Mouse (Mus musculus) hindbrain, embryonic 15.5 days (tissue): ENCODE measurements at regions not wholly inside any gene's neighbourhood (a gene's known extent, or its start where the extent isn't known, plus 50 kb on each side); places are given as distances from the start of the nearest gene placed in this dataset.

Source experiments
- ATAC-seq: fragments of 200-750 bp; cut with Nextera tagmentation; 2 replicates; pipeline ENCODE4 v1.8.0; 2017; ENCODE audit warnings: low read depth, moderate number of reproducible peaks, moderate TSS enrichment; ENCODE audit not compliant: low FRiP score
- H3K27ac ChIP-seq: fragments of 300-500 bp; sonication (generic); replicated peaks from 2 replicates; pipeline ENCODE4 v1.5.1; 2015; ENCODE audit warnings: mild to moderate bottlenecking, inconsistent platforms
- H3K27me3 ChIP-seq: fragments of 300-500 bp; sonication (generic); 2 replicates; pipeline ENCODE4 v1.6.1; 2015; ENCODE audit warnings: control low read depth, inconsistent platforms
- H3K36me3 ChIP-seq: fragments of 300-500 bp; sonication (generic); 2 replicates; pipeline ENCODE4 v1.6.1; 2015; ENCODE audit warnings: control low read depth, inconsistent platforms
- H3K4me1 ChIP-seq: fragments of 300-500 bp; sonication (generic); replicated peaks from 2 replicates; pipeline ENCODE4 v1.6.1; 2015; ENCODE audit warnings: control low read depth, inconsistent platforms
- H3K4me2 ChIP-seq: fragments of 300-500 bp; sonication (generic); 2 replicates; pipeline ENCODE4 v1.6.1; 2015; ENCODE audit warnings: moderate library complexity, mild to moderate bottlenecking, inconsistent platforms
- H3K4me3 ChIP-seq: fragments of 300-500 bp; sonication (generic); 2 replicates; pipeline ENCODE4 v1.5.1; 2015; ENCODE audit warnings: mild to moderate bottlenecking, inconsistent platforms
- H3K9ac ChIP-seq: fragments of 300-500 bp; sonication (generic); 2 replicates; pipeline ENCODE4 v1.6.1; 2015; ENCODE audit warnings: inconsistent platforms
- H3K9me3 ChIP-seq: fragments of 300-500 bp; sonication (generic); 2 replicates; pipeline ENCODE4 v1.6.1; 2016; ENCODE audit warnings: control low read depth, inconsistent platforms
- WGBS: fragments of 180-500 bp; shearing (Covaris S2); methylation state at CpG from one replicate; pipeline ENCODE4 v1.1.7; 2015; 5-methylcytosine and 5-hydroxymethylcytosine counted together

- 58% methylated on average over 4 of the region's 4 CpGs for WGBS
- Histone ChIP-seq H3K4me2 (no peak overlapping the region), H3K36me3 (no peaks in the 10 kb centered on the region), H3K27ac (no peak overlapping the region), H3K4me1 (no peaks in the 10 kb centered on the region), H3K9me3 (no peaks in the 10 kb centered on the region), H3K4me3 (no peak overlapping the region), H3K27me3 (no peaks in the 10 kb centered on the region), H3K9ac (no peak overlapping the region)
- ATAC-seq: no peak
Measured at GRCm38 (mm10) chr14:84928161-84928560, 484.8 kb downstream of the Pcdh17 start.

DNA sequence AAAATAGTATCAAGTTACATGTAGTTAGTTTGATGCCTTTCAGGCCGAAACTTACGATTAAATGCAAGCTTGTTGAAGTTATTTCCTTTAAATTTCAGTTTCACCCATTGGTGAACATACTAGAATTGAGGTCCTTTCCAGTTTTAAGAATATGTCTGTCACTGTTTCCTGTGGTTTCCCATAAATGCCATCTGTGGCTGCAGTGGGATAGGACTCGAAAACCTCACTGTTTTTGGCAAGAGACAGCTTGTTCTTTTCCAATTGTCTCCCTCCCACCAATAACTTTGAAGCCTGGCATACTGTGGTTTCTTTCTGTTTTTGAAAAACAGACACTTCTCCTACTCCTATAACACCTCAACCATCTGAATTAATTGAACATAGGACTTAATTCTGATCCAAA lies 490.7 kb downstream of the Pcdh17 start:
- 81% methylated on average over 3 of the region's 3 CpGs for WGBS
- no peak overlapping the region for H3K27ac ChIP-seq
- no peak overlapping the region for H3K9ac ChIP-seq
- no peak overlapping the region for H3K4me2 ChIP-seq
- H3K9me3 ChIP-seq: no peaks in the 10 kb centered on the region
- no peaks in the 10 kb centered on the region for H3K27me3 ChIP-seq
- ATAC-seq: no peak
- H3K4me1 ChIP-seq: no peaks in the 10 kb centered on the region
- no peak overlapping the region for H3K4me3 ChIP-seq
- no peaks in the 10 kb centered on the region for H3K36me3 ChIP-seq

DNA sequence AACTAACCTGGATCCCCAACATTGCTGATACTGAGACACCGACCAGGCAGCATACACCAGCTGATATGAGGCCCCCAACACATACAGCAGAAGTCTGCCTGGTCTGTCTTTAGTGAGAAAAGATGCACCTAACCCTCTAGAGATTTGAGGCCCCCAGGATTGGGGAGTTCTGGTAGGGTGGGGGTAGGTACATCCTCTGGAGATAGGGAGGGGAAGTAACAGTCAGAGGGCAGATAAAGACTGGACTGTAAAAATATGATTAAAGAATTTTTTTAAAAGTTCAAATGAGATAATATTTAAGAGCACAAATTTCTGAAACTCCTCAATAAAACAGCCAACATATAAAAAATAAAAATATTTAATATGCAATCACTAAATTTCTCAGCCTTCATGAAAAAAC lies 511.9 kb downstream of the Pcdh17 start:
- ATAC-seq: no peak
- WGBS: 100% methylated on average over 1 of the region's 1 CpGs

GRCm38 (mm10) chr14:84987764-84988163 lies 544.4 kb downstream of the Pcdh17 start:
- Histone ChIP-seq H3K36me3 (no peaks in the 10 kb centered on the region), H3K4me3 (no peak overlapping the region), H3K9me3 (no peaks in the 10 kb centered on the region), H3K4me1 (no peaks in the 10 kb centered on the region), H3K4me2 (no peak overlapping the region), H3K27ac (no peak overlapping the region), H3K9ac (no peak overlapping the region), H3K27me3 (no peaks in the 10 kb centered on the region)
- peak; percentile 45; the same call in 1 of the 2 replicates for ATAC-seq
- WGBS: 64% methylated on average over 4 of the region's 4 CpGs

More for the DNA sequence above, 511.9 kb downstream of the Pcdh17 start:
- Histone ChIP-seq H3K36me3 (no peaks in the 10 kb centered on the region), H3K9ac (no peak overlapping the region), H3K27ac (no peak overlapping the region), H3K9me3 (no peaks in the 10 kb centered on the region), H3K4me2 (no peak overlapping the region), H3K4me1 (no peaks in the 10 kb centered on the region), H3K4me3 (no peak overlapping the region), H3K27me3 (no peaks in the 10 kb centered on the region)

GRCm38 (mm10) chr14:85012384-85012783 lies 569.0 kb downstream of the Pcdh17 start:
- no peaks in the 10 kb centered on the region for H3K27me3 ChIP-seq
- no peak overlapping the region for H3K4me3 ChIP-seq
- H3K4me2 ChIP-seq: no peak overlapping the region
- ATAC-seq: no peak
- H3K36me3 ChIP-seq: no peaks in the 10 kb centered on the region
- no peaks in the 10 kb centered on the region for H3K9me3 ChIP-seq
- H3K4me1 ChIP-seq: no peaks in the 10 kb centered on the region
- no peak overlapping the region for H3K27ac ChIP-seq
- no peak overlapping the region for H3K9ac ChIP-seq
